Mouse (Mus musculus): ENCODE data around the gene Gm20388. TPM values are rescaled to one million over a fixed set of nuclear protein-coding genes. Genes with fewer than 3 reads are reported as not detected.

The Gm20388 gene
- polyA plus RNA-seq, 1 experiment from 2014 or later: not detected

DNA sequence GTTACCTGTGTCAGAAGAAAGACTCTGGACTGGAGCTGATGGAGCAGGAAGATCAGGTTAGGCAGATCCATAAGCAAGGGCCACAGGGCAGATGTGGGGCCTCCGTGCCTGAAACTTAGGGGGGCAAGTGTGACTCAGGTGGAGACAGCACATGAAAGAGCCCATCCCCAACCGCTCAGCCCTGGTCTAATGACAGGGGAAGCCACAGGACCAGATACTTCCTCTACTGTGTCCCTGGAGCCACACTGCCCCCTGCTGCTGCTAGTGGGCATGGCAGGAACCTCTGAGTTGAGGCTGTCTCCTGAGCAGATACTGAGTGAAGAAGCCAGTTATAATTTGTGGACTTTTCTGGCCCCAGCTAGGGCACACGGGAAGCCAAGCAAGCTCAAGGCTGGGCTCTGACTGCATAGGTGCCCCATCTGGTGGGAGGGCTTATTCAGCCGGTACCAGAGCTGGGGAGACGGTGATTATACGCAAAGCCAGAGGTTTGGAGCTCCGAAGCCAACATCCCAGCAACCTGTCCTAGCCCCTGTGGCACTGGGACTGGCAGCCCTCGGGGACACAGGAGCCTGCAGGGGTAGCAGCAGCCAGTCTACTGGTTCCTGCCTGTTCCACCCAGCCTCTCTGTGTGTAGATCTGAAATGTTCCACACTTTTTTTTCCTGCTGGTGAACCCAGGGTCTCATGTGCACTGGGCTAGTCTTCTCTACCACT, 2919.9 kb downstream of the Gm20388 start:
- 45% methylated on average over 8 of the region's 8 CpGs for WGBS
- H3K4me3 ChIP-seq: no peak overlapping the region
- no peaks in the 10 kb centered on the region for H3K36me3 ChIP-seq
- H3K9ac ChIP-seq: no peak overlapping the region
- 0 out of 2 replicates have a peak, but pooled peaks cover 2% of the 10 kb centered on the region for H3K4me1 ChIP-seq
- H3K27me3 ChIP-seq: no peaks in the 10 kb centered on the region
- H3K9me3 ChIP-seq: no peaks in the 10 kb centered on the region
- 0 out of 2 replicates have a peak overlapping the region, but pooled peaks have one; percentile 11 for H3K27ac ChIP-seq
- ATAC-seq (ENCODE audit: insufficient number of reproducible peaks, insufficient read depth, low FRiP score, low TSS enrichment): peak; percentile 53; the same call in 1 of the 2 replicates
- H3K4me2 ChIP-seq (replicated peaks): no peak overlapping the region

GRCm38 (mm10) chr8:122834416-122834815, 2923.8 kb downstream of the Gm20388 start:
- H3K36me3 ChIP-seq: no peaks in the 10 kb centered on the region
- H3K4me1 ChIP-seq: no peaks in the 10 kb centered on the region
- H3K9me3 ChIP-seq: no peaks in the 10 kb centered on the region
- no peak overlapping the region for H3K4me2 ChIP-seq (replicated peaks)
- no peak overlapping the region for H3K9ac ChIP-seq
- H3K27ac ChIP-seq: no peak overlapping the region
- ATAC-seq (ENCODE audit: insufficient number of reproducible peaks, insufficient read depth, low FRiP score, low TSS enrichment): no peak
- no peak overlapping the region for H3K4me3 ChIP-seq
- no peaks in the 10 kb centered on the region for H3K27me3 ChIP-seq
- WGBS: 85% methylated on average over 8 of the region's 8 CpGs

DNA sequence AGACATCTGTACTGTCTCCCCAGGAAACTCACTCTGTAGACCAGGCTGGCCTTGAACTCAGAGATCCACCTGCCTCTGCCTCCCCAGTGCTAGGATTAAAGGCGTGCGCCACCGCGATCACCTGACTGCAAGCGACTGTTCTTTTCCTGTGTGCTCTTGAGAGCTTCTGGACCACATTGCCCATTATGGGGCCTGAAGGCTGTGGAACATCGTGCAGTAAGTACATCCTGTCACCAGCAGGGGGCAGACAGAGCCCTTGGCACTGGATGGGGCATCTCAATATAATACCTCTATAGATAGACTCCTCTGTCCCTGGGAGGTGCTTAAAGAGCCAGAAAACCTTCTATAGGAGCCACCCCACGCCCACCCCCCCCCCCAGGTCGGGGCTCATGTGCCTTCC, 2924.3 kb downstream of the Gm20388 start:
- no peak for ATAC-seq (ENCODE audit: insufficient number of reproducible peaks, insufficient read depth, low FRiP score, low TSS enrichment)
- H3K4me1 ChIP-seq: no peaks in the 10 kb centered on the region
- 29% methylated on average over 8 of the region's 8 CpGs for WGBS
- H3K27me3 ChIP-seq: no peaks in the 10 kb centered on the region
- no peaks in the 10 kb centered on the region for H3K36me3 ChIP-seq
- no peaks in the 10 kb centered on the region for H3K9me3 ChIP-seq
- no peak overlapping the region for H3K4me3 ChIP-seq
- H3K27ac ChIP-seq: no peak overlapping the region
- no peak overlapping the region for H3K4me2 ChIP-seq (replicated peaks)
- no peak overlapping the region for H3K9ac ChIP-seq

- ATAC-seq (ENCODE audit: insufficient number of reproducible peaks, insufficient read depth, low FRiP score, low TSS enrichment): no peak
- no peak overlapping the region for H3K4me2 ChIP-seq (replicated peaks)
- 84% methylated on average over 12 of the region's 12 CpGs for WGBS
- no peak overlapping the region for H3K27ac ChIP-seq
- H3K27me3 ChIP-seq: no peaks in the 10 kb centered on the region
- H3K9me3 ChIP-seq: no peaks in the 10 kb centered on the region
- H3K4me3 ChIP-seq: no peak overlapping the region
- H3K9ac ChIP-seq: no peak overlapping the region
- no peaks in the 10 kb centered on the region for H3K36me3 ChIP-seq
- no peaks in the 10 kb centered on the region for H3K4me1 ChIP-seq
Measured at GRCm38 (mm10) chr8:122836199-122836598, 2925.6 kb downstream of the Gm20388 start.

DNA sequence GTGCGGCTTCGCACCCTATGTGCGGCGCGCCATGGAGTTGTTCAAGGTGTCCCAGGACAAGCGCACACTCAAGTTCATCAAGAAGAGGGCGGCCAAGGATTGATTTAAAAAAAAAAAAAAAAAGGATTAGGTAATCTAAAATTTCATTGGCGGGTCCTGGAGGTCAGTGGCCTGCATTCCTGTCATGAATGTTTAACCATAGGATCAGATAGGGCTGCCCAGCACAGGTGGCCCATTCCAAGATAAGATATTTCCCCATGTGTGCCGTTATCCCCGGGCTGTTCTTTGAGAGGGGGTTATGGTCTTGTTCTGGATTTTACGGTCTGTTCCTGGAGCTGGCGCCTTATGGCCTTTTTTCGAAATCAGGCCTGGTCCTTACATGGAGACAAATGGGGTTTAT, 2926.1 kb downstream of the Gm20388 start:
- Histone ChIP-seq H3K9me3 (no peaks in the 10 kb centered on the region), H3K9ac (no peak overlapping the region), H3K4me1 (no peaks in the 10 kb centered on the region), H3K36me3 (no peaks in the 10 kb centered on the region), H3K4me2 (replicated peaks) (no peak overlapping the region), H3K27ac (no peak overlapping the region), H3K4me3 (no peak overlapping the region), H3K27me3 (no peaks in the 10 kb centered on the region)
- WGBS: 93% methylated on average over 13 of the region's 13 CpGs
- no peak for ATAC-seq (ENCODE audit: insufficient number of reproducible peaks, insufficient read depth, low FRiP score, low TSS enrichment)

DNA sequence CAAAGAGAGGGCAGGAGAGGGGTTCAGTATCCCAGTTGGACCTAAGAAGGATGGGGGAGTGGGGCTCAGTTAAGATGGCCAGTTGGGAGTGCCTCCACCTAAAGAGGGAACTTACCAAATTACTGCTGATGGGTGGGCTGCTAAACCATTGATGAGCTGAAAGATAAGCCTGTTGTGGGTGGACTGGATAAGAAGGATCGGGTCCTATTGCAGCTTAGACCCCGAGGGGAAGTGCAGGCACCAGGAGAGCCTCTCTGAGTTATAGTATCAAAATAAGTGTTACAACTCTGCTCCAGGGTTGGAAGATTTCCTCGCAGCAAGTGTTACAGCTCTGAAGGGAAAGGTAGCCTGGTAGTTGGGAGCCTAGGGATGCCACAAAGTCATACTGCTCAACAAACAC, 2933.5 kb downstream of the Gm20388 start:
- ATAC-seq (ENCODE audit: insufficient number of reproducible peaks, insufficient read depth, low FRiP score, low TSS enrichment): no peak
- no peak overlapping the region for H3K4me3 ChIP-seq
- H3K27ac ChIP-seq: no peak overlapping the region
- no peak overlapping the region for H3K4me2 ChIP-seq (replicated peaks)
- no peaks in the 10 kb centered on the region for H3K27me3 ChIP-seq
- H3K36me3 ChIP-seq: no peaks in the 10 kb centered on the region
- no peak overlapping the region for H3K9ac ChIP-seq
- H3K4me1 ChIP-seq: peaks cover 8% of the 10 kb centered on the region
- H3K9me3 ChIP-seq: no peaks in the 10 kb centered on the region; the same call in 1 of the 2 replicates
- 66% methylated on average over 3 of the region's 3 CpGs for WGBS

DNA sequence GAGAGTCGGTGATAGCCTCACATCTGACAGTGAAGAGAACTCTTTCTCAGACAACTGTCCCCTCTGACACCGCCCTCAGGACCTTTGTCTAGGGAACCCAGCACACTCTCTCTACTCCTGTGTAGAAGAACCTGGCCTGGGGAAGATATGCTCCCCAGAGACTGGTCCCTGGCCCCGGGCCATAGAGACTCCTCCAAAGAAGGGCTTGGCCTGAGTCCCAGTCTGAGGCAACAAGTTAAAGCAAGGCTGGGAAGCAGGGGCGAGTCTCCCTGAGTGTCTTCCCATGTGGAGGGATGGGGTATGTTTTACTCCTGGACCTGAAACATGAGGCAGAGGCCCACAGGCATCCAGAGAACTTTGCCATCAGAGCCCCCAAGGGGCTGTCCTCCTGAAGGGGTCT, 2935.0 kb downstream of the Gm20388 start:
- Histone ChIP-seq H3K36me3 (no peaks in the 10 kb centered on the region), H3K9ac (no peak overlapping the region), H3K4me1 (peaks cover 10% of the 10 kb centered on the region), H3K4me3 (no peak overlapping the region), H3K27ac (no peak overlapping the region), H3K9me3 (no peaks in the 10 kb centered on the region; the same call in 1 of the 2 replicates), H3K4me2 (replicated peaks) (no peak overlapping the region), H3K27me3 (0 out of 2 replicates have a peak, but pooled peaks cover 3% of the 10 kb centered on the region)
- ATAC-seq (ENCODE audit: insufficient number of reproducible peaks, insufficient read depth, low FRiP score, low TSS enrichment): no peak
- 80% methylated on average over 4 of the region's 4 CpGs for WGBS

DNA sequence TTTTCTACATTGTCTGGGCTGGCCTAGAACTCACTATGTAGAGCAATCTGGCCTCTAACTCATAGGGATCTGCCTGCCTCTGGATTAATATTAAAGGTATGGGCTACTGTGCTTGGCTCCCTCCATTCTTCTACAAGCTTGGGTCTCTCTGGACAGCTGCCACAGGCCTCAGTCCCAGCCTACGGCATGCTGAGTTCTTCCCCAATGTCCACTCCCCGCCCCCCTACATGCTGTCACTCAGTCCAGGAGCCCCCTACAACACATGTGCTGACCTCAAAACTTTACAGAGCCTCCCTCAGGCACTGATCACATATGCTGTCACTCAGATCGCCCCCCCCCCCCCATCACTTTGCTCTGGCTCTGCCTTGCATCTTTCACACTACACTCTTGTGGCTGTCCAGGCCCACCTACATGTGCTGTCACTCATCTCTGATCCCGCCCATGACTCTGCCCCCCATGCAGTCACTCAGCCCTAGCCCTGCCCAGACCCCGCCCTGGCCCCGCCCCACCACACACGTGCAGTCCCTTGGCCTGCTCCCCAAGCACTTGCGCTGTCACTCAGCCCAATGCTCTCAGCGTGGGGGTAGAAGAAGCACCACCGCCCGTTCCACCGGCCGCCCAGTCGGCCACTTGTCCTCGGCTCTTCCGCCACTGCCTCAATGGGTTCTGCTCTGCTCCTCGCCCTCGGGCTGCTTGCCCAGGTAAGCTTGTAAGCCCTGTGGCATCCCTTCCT, 2937.4 kb downstream of the Gm20388 start, which contains the start of gene Cdh15:
Gene Cdh15 (plus strand): TSS at position 138 of the 733 bp plus-strand sequence.
- Histone ChIP-seq H3K4me3 (peak within 1 kb of the TSS; percentile 26), H3K27ac (peak within 1 kb of the TSS; percentile 12; the same call in 1 of the 2 replicates), H3K27me3 (0 out of 2 replicates have a peak, but pooled peaks cover 3% of the 10 kb centered on the region), H3K9ac (peak within 1 kb of the TSS; percentile 11; the same call in 1 of the 2 replicates), H3K4me1 (peaks cover 13% of the 10 kb centered on the region), H3K9me3 (no peaks in the 10 kb centered on the region; the same call in 1 of the 2 replicates), H3K36me3 (no peaks in the 10 kb centered on the region), H3K4me2 (replicated peaks) (peak within 1 kb of the TSS; percentile 39)
- ATAC-seq (ENCODE audit: insufficient number of reproducible peaks, insufficient read depth, low FRiP score, low TSS enrichment): peak; percentile 65
- 11% methylated on average over 18 of the region's 18 CpGs for WGBS

- Histone ChIP-seq H3K4me3 (peak overlapping the region; percentile 26; the same call in 1 of the 2 replicates), H3K36me3 (no peaks in the 10 kb centered on the region), H3K4me2 (replicated peaks) (peak overlapping the region; percentile 1; the same call in 1 of the 2 replicates), H3K9me3 (no peaks in the 10 kb centered on the region; the same call in 1 of the 2 replicates), H3K4me1 (peaks cover 24% of the 10 kb centered on the region), H3K27ac (peak overlapping the region; percentile 24; the same call in 1 of the 2 replicates), H3K27me3 (0 out of 2 replicates have a peak, but pooled peaks cover 3% of the 10 kb centered on the region), H3K9ac (0 out of 2 replicates have a peak overlapping the region, but pooled peaks have one; percentile 24)
- 51% methylated on average over 11 of the region's 11 CpGs for WGBS
- no peak for ATAC-seq (ENCODE audit: insufficient number of reproducible peaks, insufficient read depth, low FRiP score, low TSS enrichment)
Measured at GRCm38 (mm10) chr8:122849152-122849910, 2938.7 kb downstream of the Gm20388 start.

DNA sequence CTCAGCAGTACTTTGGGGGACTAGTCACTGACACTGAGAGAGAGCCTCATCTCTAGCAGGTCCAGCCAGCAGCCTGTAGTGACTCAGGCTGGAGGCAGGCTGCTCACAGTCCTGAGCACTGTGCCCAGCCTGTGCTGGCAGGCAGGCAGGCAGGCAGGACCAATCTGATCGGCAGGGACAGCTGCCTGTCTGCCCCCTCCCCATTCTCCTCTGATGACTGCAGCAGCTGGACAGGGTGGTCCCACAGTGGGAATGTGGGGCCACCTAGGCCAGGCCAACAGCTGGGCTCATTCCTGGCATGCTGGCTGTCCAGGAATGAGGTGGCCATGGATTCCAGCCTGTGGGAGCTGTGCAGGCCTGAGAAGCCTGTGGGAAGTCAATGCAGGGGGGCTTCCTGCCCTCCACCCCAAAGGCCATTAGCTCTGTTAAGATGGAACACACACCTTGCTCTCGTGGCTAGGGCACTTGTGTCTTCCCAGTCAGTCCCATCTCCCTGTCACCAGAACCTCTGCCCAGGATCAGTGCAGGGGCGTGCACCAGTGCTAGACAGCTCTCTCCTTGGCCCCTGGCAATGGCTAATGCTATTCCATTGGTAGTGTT, 2940.1 kb downstream of the Gm20388 start:
- Histone ChIP-seq H3K27ac (no peak overlapping the region), H3K9ac (no peak overlapping the region), H3K4me1 (peaks cover 24% of the 10 kb centered on the region), H3K27me3 (0 out of 2 replicates have a peak, but pooled peaks cover 3% of the 10 kb centered on the region), H3K4me3 (no peak overlapping the region), H3K9me3 (no peaks in the 10 kb centered on the region; the same call in 1 of the 2 replicates), H3K36me3 (no peaks in the 10 kb centered on the region), H3K4me2 (replicated peaks) (0 out of 2 replicates have a peak overlapping the region, but pooled peaks have one; percentile 1)
- ATAC-seq (ENCODE audit: insufficient number of reproducible peaks, insufficient read depth, low FRiP score, low TSS enrichment): no peak
- WGBS: 64% methylated on average over 3 of the region's 3 CpGs
